8 mouse cellular contexts compared by ENCODE assay signal in the genomic region with DNA sequence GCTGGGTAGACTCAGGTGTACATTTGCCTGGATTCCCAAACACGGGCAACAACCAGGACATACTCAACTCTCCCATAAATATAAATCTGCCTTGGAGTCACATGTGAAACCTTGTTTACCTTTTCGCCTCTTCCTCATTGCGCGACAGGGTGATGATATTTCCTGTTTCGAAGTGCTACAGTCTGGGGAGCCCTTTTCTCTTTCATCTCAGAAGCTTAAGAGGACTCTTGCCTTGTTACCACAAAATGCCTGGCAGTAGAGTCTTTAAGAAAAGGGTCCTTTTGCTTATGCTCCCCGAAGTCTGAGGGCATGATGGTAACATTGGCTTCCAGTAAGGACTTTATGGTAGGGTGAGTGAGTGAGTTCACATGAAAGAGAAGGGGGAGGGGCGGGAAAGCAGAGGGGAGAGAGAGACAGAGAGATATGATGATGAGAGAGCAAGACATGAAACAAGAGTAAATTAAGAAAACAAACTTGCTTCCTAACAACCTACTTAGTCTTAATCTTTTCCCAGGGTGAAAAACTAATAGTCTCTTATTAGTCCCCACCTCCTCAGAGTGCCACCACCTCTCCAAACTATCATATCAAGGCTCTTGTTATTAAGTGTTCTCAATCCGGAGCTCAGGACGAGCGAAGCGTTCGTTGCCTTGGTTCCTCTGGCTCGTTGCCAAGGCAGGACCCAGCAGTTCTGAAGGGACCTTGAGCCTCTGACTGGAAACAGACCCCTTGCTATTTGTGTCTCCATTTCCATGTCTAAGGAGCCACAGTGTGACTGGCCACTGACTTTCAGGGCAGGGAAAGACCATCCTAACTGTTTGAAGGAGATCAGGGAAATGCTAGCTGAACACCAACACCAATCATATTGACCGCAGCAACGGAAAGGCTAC.
A peak's percentile ranks its signal among the peaks of the same experiment; 100 is the strongest.
DNase-seq lines count a peak whose midpoint lies in the region; ATAC-seq and TF ChIP-seq lines count a peak whose summit lies in the region.

No protein-coding gene starts in this region.

- no peak overlapping the region for H3K27ac ChIP-seq in hindbrain, postnatal 0 days
- no peak overlapping the region for H3K27ac ChIP-seq in hindbrain, embryonic 11.5 days (ENCODE audit: low read depth, low read length)
- peak overlapping the region; percentile 61 for H3K27ac ChIP-seq in heart, embryonic 13.5 days (replicated peaks)
- H3K27ac ChIP-seq in liver, embryonic 11.5 days (ENCODE audit: low read depth, low read length) = no peak overlapping the region

- no peaks in the 10 kb centered on the region for H3K9me3 ChIP-seq in hindbrain, postnatal 0 days (ENCODE audit: low read length)
- no peaks in the 10 kb centered on the region for H3K9me3 ChIP-seq in hindbrain, embryonic 11.5 days (ENCODE audit: control insufficient read depth, low read length)
- H3K9me3 ChIP-seq in heart, embryonic 13.5 days = no peaks in the 10 kb centered on the region; the same call in 1 of the 2 replicates
- no peaks in the 10 kb centered on the region for H3K9me3 ChIP-seq in liver, embryonic 11.5 days (ENCODE audit: control insufficient read depth, low read length)

- DNase-seq in hindbrain, postnatal 0 days (ENCODE audit: low spot score) = peak; percentile 63
- no peak for DNase-seq in hindbrain, embryonic 11.5 days (ENCODE audit: low spot score)
- DNase-seq in NIH3T3 (ENCODE audit: low read depth) = peak; percentile 14
- no peak for DNase-seq in liver, embryonic 11.5 days (ENCODE audit: low spot score)
- DNase-seq in gastrocnemius, postnatal 25 days = no peak
- DNase-seq in left cerebral cortex, adult 11 months (ENCODE audit: low spot score) = no peak

- H3K9ac ChIP-seq in hindbrain, postnatal 0 days (replicated peaks; ENCODE audit: low read length) = no peak overlapping the region
- no peak overlapping the region for H3K9ac ChIP-seq in hindbrain, embryonic 11.5 days (ENCODE audit: low read depth, low read length)
- no peak overlapping the region for H3K9ac ChIP-seq in heart, embryonic 13.5 days
- H3K9ac ChIP-seq in liver, embryonic 11.5 days (ENCODE audit: low read depth, low read length) = no peak overlapping the region

- no peak for TF ChIP-seq CTCF in hindbrain, postnatal 0 days (IDR thresholded peaks at IDR 0.05; ENCODE audit: low read depth)

- no peaks in the 10 kb centered on the region for H3K4me1 ChIP-seq in hindbrain, postnatal 0 days (ENCODE audit: insufficient read depth, low read length)
- no peaks in the 10 kb centered on the region for H3K4me1 ChIP-seq in hindbrain, embryonic 11.5 days (replicated peaks; ENCODE audit: control insufficient read depth, insufficient read depth, low read length)
- H3K4me1 ChIP-seq in heart, embryonic 13.5 days = peaks cover 33% of the 10 kb centered on the region
- no peaks in the 10 kb centered on the region for H3K4me1 ChIP-seq in liver, embryonic 11.5 days (replicated peaks; ENCODE audit: control insufficient read depth, insufficient read depth, low read length)

- H3K4me3 ChIP-seq in hindbrain, postnatal 0 days (ENCODE audit: low read length) = no peak overlapping the region
- H3K4me3 ChIP-seq in hindbrain, embryonic 11.5 days (ENCODE audit: low read depth, low read length) = no peak overlapping the region
- H3K4me3 ChIP-seq in heart, embryonic 13.5 days = no peak overlapping the region
- no peak overlapping the region for H3K4me3 ChIP-seq in liver, embryonic 11.5 days (ENCODE audit: low read depth, low read length)

- H3K27me3 ChIP-seq in hindbrain, postnatal 0 days (ENCODE audit: insufficient read depth, low read length) = no peaks in the 10 kb centered on the region
- H3K27me3 ChIP-seq in hindbrain, embryonic 11.5 days (ENCODE audit: control insufficient read depth, insufficient read depth, low read length) = no peaks in the 10 kb centered on the region
- peaks cover 26% of the 10 kb centered on the region for H3K27me3 ChIP-seq in heart, embryonic 13.5 days (replicated peaks)
- H3K27me3 ChIP-seq in liver, embryonic 11.5 days (replicated peaks; ENCODE audit: control insufficient read depth, insufficient read depth, low read length) = no peaks in the 10 kb centered on the region

- H3K36me3 ChIP-seq in hindbrain, postnatal 0 days (ENCODE audit: insufficient read depth, low read length) = no peaks in the 10 kb centered on the region
- no peaks in the 10 kb centered on the region for H3K36me3 ChIP-seq in hindbrain, embryonic 11.5 days (ENCODE audit: control insufficient read depth, insufficient read depth, low read length)
- no peaks in the 10 kb centered on the region for H3K36me3 ChIP-seq in heart, embryonic 13.5 days
- H3K36me3 ChIP-seq in liver, embryonic 11.5 days (ENCODE audit: control insufficient read depth, insufficient read depth, low read length) = no peaks in the 10 kb centered on the region

- WGBS in hindbrain, postnatal 0 days = 60% methylated on average over 15 of the region's 15 CpGs
- WGBS in hindbrain, embryonic 11.5 days = 86% methylated on average over 15 of the region's 15 CpGs
- 45% methylated on average over 15 of the region's 15 CpGs for WGBS in heart, embryonic 13.5 days
- WGBS in liver, embryonic 11.5 days = 71% methylated on average over 15 of the region's 15 CpGs

- peak; percentile 29; the same call in 1 of the 2 replicates for ATAC-seq in hindbrain, postnatal 0 days
- no peak for ATAC-seq in hindbrain, embryonic 11.5 days (ENCODE audit: low FRiP score)
- no peak for ATAC-seq in heart, embryonic 13.5 days (ENCODE audit: extremely low read depth, insufficient number of reproducible peaks, low FRiP score, low TSS enrichment)
- 0 out of 2 replicates have a peak, but pooled peaks have one; percentile 28 for ATAC-seq in neutrophil, adult 5-6 weeks (ENCODE audit: extremely low read depth, insufficient number of reproducible peaks, low FRiP score, poor library complexity, severe bottlenecking)
- no peak for ATAC-seq in liver, embryonic 11.5 days (replicated peaks; ENCODE audit: low FRiP score)

- no peak overlapping the region for H3K4me2 ChIP-seq in hindbrain, postnatal 0 days (ENCODE audit: low read depth, low read length)
- no peak overlapping the region for H3K4me2 ChIP-seq in hindbrain, embryonic 11.5 days (replicated peaks; ENCODE audit: low read depth, low read length)
- peak overlapping the region; percentile 19; the same call in 1 of the 2 replicates for H3K4me2 ChIP-seq in heart, embryonic 13.5 days
- no peak overlapping the region for H3K4me2 ChIP-seq in liver, embryonic 11.5 days

Comparison
In these comparisons a context has a peak if more than half of its experiments do, and no peak if none do; other contexts are left out.
1. ATAC-seq: peak in hindbrain, postnatal 0 days (single experiment) and neutrophil, adult 5-6 weeks (single experiment); none in hindbrain, embryonic 11.5 days (single experiment), heart, embryonic 13.5 days (single experiment) and liver, embryonic 11.5 days (single experiment).
2. DNase-seq: peak in hindbrain, postnatal 0 days (single experiment) and NIH3T3 (single experiment); none in hindbrain, embryonic 11.5 days (single experiment), liver, embryonic 11.5 days (single experiment), gastrocnemius, postnatal 25 days (single experiment) and left cerebral cortex, adult 11 months (single experiment).